Mouse (Mus musculus) adrenal gland (tissue): ENCODE data around the gene Nxnl1.

Experiments
- intact Hi-C: fragments of 180-260 bp; cut with DNase I; formaldehyde crosslinking; loops from one replicate; pipeline ENCODE4 v1.15.1; 2025

The Nxnl1 gene

GRCm38 (mm10) chr8:71586891-71587290 is 20.5 kb upstream of the Nxnl1 start:
- intact Hi-C loops, result no loop called here

GRCm38 (mm10) chr8:71580201-71580600 is 13.8 kb upstream of the Nxnl1 start:
- intact Hi-C loops, result no loop called here

DNA sequence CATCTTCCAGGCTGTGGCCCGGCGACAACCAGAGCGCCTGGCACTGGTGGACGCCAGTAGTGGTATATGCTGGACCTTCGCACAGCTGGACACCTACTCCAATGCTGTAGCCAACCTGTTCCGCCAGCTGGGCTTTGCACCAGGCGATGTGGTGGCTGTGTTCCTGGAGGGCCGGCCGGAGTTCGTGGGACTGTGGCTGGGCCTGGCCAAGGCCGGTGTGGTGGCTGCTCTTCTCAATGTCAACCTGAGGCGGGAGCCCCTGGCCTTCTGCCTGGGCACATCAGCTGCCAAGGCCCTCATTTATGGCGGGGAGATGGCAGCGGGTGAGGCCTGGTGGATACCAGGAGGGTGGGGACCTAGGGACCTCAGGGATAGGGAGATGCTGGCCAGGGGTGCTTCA is 13.1 kb upstream of the Nxnl1 start:
- intact Hi-C loops, result no loop called here

GRCm38 (mm10) chr8:71579009-71579408 is 12.6 kb upstream of the Nxnl1 start:
- intact Hi-C loops, result no loop called here

DNA sequence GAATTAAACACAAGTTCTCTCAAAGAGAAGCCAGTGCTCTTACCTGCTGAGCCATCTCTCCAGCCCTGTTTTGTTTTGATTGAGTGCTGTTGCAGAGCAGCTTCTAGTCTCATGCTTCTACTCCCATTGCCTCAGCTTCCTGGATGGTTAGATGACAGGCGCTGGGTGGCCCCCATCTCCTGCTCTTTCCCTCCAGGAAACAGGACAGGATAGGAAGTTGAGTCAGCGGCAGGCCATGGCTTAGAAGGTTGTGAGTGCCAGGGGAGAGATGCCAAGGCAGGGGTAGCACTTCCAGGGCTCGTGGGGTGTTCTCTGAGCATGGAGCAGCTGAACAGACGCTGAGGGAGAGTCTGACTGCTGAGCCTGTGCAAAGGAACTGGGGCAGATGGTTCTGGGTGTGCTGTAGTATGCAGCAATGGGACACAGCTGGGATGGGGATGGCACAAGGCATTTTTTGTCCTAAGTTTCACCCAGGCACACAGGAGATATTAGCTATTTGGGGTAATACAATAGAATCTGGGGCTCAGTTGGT is 11.5 kb upstream of the Nxnl1 start:
- intact Hi-C loops, result no loop called here

DNA sequence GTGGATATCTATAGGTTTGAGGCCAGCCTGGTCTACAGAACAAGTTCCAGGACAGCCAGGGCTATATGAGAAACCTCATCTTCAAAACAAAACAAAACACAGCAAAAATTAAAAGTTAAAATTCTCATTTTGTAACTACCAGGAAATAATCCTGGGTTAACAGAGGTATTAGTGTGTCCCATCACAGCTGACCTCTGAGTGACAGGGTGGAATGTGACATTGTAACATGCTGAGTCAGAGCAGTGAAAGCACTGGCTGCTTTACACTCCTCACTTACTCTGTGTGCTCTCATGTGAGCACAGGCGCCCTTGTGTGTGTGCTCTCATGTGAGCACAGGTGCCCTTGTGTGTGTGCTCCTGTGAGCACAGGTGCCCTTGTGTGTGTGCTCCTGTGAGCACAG is 8.6 kb upstream of the Nxnl1 start:
- intact Hi-C loops, result no loop called here

DNA sequence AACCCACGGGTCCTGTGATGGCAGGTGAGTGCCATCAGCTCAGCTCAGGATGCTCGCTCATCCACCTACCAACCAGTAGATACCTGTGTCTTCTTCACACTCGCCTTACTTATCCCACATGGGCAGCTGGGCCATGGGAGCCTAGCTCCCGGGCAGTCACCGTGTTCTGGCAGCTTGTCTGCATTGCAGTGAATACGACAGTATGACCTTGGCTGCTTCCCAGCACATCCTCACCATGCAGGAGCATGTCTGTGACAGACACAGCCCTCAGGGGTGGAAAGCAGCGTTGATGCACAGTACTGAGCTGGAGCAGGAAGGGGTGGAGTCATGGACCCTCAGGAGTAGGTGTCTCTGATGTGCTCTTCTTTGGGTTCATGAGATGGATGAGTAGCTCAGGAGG is 8.0 kb upstream of the Nxnl1 start:
- intact Hi-C loops, result no loop called here

DNA sequence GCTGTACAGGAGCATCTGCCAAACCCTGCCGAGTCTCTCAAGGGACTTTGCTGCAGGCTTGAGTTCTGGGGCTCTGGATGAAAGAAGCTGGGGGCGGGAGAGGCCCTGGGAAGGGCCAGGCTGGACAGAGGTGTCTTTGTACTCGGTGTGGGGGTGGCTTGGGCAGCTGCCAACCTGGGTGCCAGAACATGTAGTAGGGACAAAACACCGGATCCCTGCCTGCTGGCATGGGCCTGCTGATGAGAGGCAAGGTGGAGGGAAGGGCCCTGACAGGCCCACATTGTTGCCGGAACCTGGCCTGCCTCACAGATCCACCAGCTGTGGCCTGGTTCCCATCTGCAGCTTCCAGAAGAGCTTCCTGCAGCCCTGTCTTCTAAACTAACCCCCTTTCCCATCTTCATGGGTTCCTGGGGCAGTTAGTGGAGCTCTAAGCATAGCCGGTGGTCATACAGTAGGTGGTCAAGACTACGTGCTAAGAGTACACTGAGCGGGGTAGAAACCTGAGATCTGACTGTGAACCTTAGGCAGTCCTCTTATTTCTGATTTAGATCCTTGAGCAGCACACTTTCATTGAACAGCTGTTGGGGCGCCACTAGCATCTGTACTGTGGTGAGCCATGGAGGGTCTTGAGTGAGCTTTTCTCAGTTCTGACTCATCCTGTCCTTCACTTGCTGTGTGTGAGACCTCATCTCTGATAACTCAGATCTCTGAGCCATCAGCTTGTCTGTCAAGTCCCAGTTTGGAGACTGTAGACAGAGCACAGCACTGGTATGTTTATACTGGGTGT is 6.6 kb upstream of the Nxnl1 start:
- intact Hi-C loops, result no loop called here

- intact Hi-C loops, result no loop called here
These were observed 5.7 kb upstream of the Nxnl1 start for GRCm38 (mm10) chr8:71572077-71572476.

- intact Hi-C loops, result no loop called here
These were observed 4.0 kb upstream of the Nxnl1 start for GRCm38 (mm10) chr8:71570291-71570954.

GRCm38 (mm10) chr8:71569366-71570290 is 3.2 kb upstream of the Nxnl1 start:
- intact Hi-C loops, result no loop called here

DNA sequence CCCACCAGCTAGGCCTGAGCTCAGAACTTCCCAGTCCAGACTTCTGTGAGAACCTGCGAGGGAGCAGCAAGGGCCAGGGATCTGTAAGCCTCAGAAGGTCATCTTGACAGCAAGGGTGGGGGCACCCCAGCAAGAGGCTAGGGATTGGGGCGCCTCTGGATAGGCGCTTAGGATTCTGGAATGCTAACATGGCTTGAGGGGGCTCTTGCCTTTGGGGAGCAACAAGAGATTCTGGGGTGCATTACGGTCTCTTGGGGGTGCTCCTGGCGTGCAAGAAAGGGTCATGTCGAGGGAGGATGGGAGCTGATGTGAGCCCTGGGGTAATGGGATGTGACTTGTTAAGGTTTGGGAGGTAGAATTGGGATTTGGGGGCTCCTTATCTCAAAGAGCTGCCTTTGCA is 2.5 kb upstream of the Nxnl1 start:
- intact Hi-C loops, result no loop called here

GRCm38 (mm10) chr8:71568387-71568937 is 2.1 kb upstream of the Nxnl1 start, which contains the start of gene Slc27a1:
Gene Slc27a1, plus strand, starts transcription at chr8:71568882.
- intact Hi-C loops, result no loop called here

GRCm38 (mm10) chr8:71567587-71567986 is 1.2 kb upstream of the Nxnl1 start:
- intact Hi-C loops, result no loop called here

- intact Hi-C loops, result no loop called here
These were observed 2.4 kb downstream of the Nxnl1 start for GRCm38 (mm10) chr8:71563992-71564391.

DNA sequence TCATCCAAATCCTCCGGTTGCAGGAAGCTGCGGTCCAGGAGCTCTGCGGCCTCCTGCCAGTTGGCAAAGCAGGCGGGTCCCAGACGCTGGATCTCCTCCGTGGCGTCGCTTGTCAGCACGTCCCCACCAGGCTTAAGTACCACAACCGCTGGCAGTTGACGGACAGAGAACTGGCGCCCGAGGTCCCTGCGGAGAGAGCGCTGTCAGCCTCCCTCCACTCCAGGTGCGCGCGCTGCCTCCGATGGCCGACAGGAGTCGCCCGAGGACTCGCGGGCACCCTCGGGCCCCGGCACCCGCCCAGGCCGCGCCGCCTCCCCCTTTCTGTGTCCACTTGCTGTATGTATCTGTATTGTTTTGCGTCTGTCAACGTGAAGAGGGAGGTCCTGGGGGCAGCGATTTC is 3.6 kb downstream of the Nxnl1 start:
- intact Hi-C loops, result no loop called here

GRCm38 (mm10) chr8:71561401-71561800 is 5.0 kb downstream of the Nxnl1 start:
- intact Hi-C loops, result loop anchor here (1.0 kb wide), 2 partner anchors 35 to 100 kb away; no protein-coding TSS in a partner anchor

GRCm38 (mm10) chr8:71560765-71561164 is 5.6 kb downstream of the Nxnl1 start:
- intact Hi-C loops, result loop anchor here (1.0 kb wide), 2 partner anchors 36 to 101 kb away; no protein-coding TSS in a partner anchor

- intact Hi-C loops, result no loop called here
These were observed 6.3 kb downstream of the Nxnl1 start for GRCm38 (mm10) chr8:71560071-71560470.

GRCm38 (mm10) chr8:71558958-71559690 is 7.3 kb downstream of the Nxnl1 start:
- intact Hi-C loops, result no loop called here
